Mouse (Mus musculus): Measurements from ENCODE around the gene C4b. TPM values are rescaled to one million over a fixed set of nuclear protein-coding genes. Genes with fewer than 3 reads are reported as not detected.

Gene C4b
- total and polyA plus RNA-seq, 3 experiments, result not detected

- TF ChIP-seq MAZ (IDR thresholded peaks at IDR 0.05; ENCODE audit: low read depth, low read length), result no peak
- TF ChIP-seq PAX5 (IDR thresholded peaks at IDR 0.05; ENCODE audit: low read length), result no peak
- DNase-seq (ENCODE audit: extremely low read depth), result no peak
- Histone ChIP-seq H3K9me3 (replicated peaks; ENCODE audit: low read length) (peaks cover 4% of the 10 kb centered on the region), H3K9ac (ENCODE audit: insufficient read depth, low read depth) (no peak overlapping the region), H3K36me3 (replicated peaks in 1 of 2; ENCODE audit: control insufficient read depth in 1 of 2, insufficient read depth in 1 of 2, low read length in 1 of 2) (no peaks in the 10 kb centered on the region), H3K79me2 (replicated peaks; ENCODE audit: control insufficient read depth, extremely low read depth, insufficient read depth, poor library complexity, severe bottlenecking) (no peaks in the 10 kb centered on the region), H3K27ac (ENCODE audit: insufficient read depth, low read depth) (no peak overlapping the region), H3K4me2 (ENCODE audit: insufficient read depth, low read depth, poor library complexity, severe bottlenecking) (no peak overlapping the region), H3K27me3 (replicated peaks) (peaks cover 87% of the 10 kb centered on the region), H3K4me1 (ENCODE audit: control insufficient read depth in 1 of 2, insufficient read depth in 2 of 2) (0 out of 4 replicates have a peak, but pooled peaks cover 0 to 2% of the 10 kb centered on the region in 2 experiments), H3K4me3 (replicated peaks in 1 of 3; ENCODE audit: low read depth in 2 of 3, low read length in 2 of 3, poor library complexity in 1 of 3) (no peak overlapping the region)
- in situ Hi-C loops (cut with MboI; ENCODE audit: low pct_ligation_motif_present, low pct_unique_long_range_greater_than_20kb, low sequenced_read_pairs), result no loop called here
- dilution Hi-C loops (cut with MboI; ENCODE audit: extremely low pct_ligation_motif_present, extremely low pct_unique_long_range_greater_than_20kb, low sequenced_read_pairs), result no loop called here
Measured at GRCm38 (mm10) chr17:34690458-34690857, 53.2 kb downstream of the C4b start.

DNA sequence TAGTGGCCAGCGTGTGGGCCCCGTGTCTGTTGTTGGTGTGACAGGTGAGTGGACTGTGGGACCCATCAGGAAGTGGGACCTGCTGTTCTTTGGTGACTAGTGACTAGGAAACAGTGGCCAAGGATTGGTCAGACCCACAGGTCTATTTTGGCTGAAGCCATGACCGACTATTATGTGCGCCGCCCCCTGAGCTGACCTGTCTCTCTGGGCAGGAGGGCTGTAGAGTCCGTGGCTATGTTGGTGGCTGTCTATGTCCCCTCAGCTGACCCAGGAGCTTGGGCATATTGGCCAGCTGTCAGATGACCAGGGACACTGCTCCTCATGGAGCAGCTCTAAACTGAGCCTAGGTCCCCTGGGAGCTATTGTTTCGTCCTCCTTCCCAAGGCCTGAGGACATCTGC is 54.8 kb downstream of the C4b start:
- Histone ChIP-seq H3K9ac (ENCODE audit: insufficient read depth, low read depth) (no peak overlapping the region), H3K4me1 (ENCODE audit: control insufficient read depth in 1 of 2, insufficient read depth in 2 of 2) (peaks cover 2 to 5% of the 10 kb centered on the region in 2 experiments; a peak in 2 of 4 replicates)

GRCm38 (mm10) chr17:34685120-34686110 is 58.3 kb downstream of the C4b start:
- no peaks in the 10 kb centered on the region for H3K36me3 ChIP-seq (replicated peaks in 1 of 2; ENCODE audit: control insufficient read depth in 1 of 2, insufficient read depth in 1 of 2, low read length in 1 of 2)
- peaks cover 5 to 19% of the 10 kb centered on the region in 2 experiments; a peak in 3 of 4 replicates for H3K4me1 ChIP-seq (ENCODE audit: control insufficient read depth in 1 of 2, insufficient read depth in 2 of 2)
- H3K4me3 ChIP-seq (replicated peaks in 1 of 3; ENCODE audit: low read depth in 2 of 3, low read length in 2 of 3, poor library complexity in 1 of 3), result no peak overlapping the region
- no peak overlapping the region for H3K4me2 ChIP-seq (ENCODE audit: insufficient read depth, low read depth, poor library complexity, severe bottlenecking)
- H3K9me3 ChIP-seq (replicated peaks; ENCODE audit: low read length), result peaks cover 4% of the 10 kb centered on the region
- dilution Hi-C loops (cut with MboI; ENCODE audit: extremely low pct_ligation_motif_present, extremely low pct_unique_long_range_greater_than_20kb, low sequenced_read_pairs), result no loop called here
- no peak overlapping the region for H3K9ac ChIP-seq (ENCODE audit: insufficient read depth, low read depth)
- in situ Hi-C loops (cut with MboI; ENCODE audit: low pct_ligation_motif_present, low pct_unique_long_range_greater_than_20kb, low sequenced_read_pairs), result no loop called here
- H3K79me2 ChIP-seq (replicated peaks; ENCODE audit: control insufficient read depth, extremely low read depth, insufficient read depth, poor library complexity, severe bottlenecking), result no peaks in the 10 kb centered on the region
- H3K27ac ChIP-seq (ENCODE audit: insufficient read depth, low read depth), result no peak overlapping the region
- no peak for DNase-seq (ENCODE audit: extremely low read depth)
- peaks cover 86% of the 10 kb centered on the region for H3K27me3 ChIP-seq (replicated peaks)
- TF ChIP-seq USF1 (IDR thresholded peaks at IDR 0.05; ENCODE audit: low read depth, low read length) (no peak), SIN3A (IDR thresholded peaks at IDR 0.05; ENCODE audit: low read length) (no peak), SMC3 (IDR thresholded peaks at IDR 0.05; ENCODE audit: low read depth, low read length) (no peak), MEF2A (IDR thresholded peaks at IDR 0.05; ENCODE audit: borderline replicate concordance, low read depth, low read length) (no peak), NELFE (IDR thresholded peaks at IDR 0.05; ENCODE audit: low read depth, low read length) (no peak), POLR2A (IDR thresholded peaks at IDR 0.05; ENCODE audit: low read depth, low read length) (no peak), MYC (IDR thresholded peaks at IDR 0.05; ENCODE audit: low read depth, low read length) (no peak), ETS1 (conservative IDR thresholded peaks at IDR 0.05; ENCODE audit: low read depth, low read length) (no peak), TCF12 (IDR thresholded peaks at IDR 0.05; ENCODE audit: low read depth, low read length) (no peak), MAX (IDR thresholded peaks at IDR 0.05; ENCODE audit: low read length) (no peak), PAX5 (IDR thresholded peaks at IDR 0.05; ENCODE audit: low read length) (no peak), POLR2AphosphoS2 (IDR thresholded peaks at IDR 0.05; ENCODE audit: low read depth, low read length) (no peak), CHD2 (IDR thresholded peaks at IDR 0.05; ENCODE audit: low read length) (no peak), USF2 (conservative IDR thresholded peaks at IDR 0.05; ENCODE audit: low read depth, low read length) (no peak), IRF4 (IDR thresholded peaks at IDR 0.05; ENCODE audit: low read depth, low read length) (no peak)

More for the DNA sequence above, 54.8 kb downstream of the C4b start:
- H3K27me3 ChIP-seq (replicated peaks), result peaks cover 88% of the 10 kb centered on the region
- TF ChIP-seq MAZ (IDR thresholded peaks at IDR 0.05; ENCODE audit: low read depth, low read length) (no peak), HCFC1 (IDR thresholded peaks at IDR 0.05; ENCODE audit: low read depth, low read length) (no peak), JUND (conservative IDR thresholded peaks at IDR 0.05; ENCODE audit: low read depth, low read length) (no peak), MEF2A (IDR thresholded peaks at IDR 0.05; ENCODE audit: borderline replicate concordance, low read depth, low read length) (no peak), NELFE (IDR thresholded peaks at IDR 0.05; ENCODE audit: low read depth, low read length) (no peak), ZC3H11A (IDR thresholded peaks at IDR 0.05; ENCODE audit: low read depth, low read length) (no peak), MAX (IDR thresholded peaks at IDR 0.05; ENCODE audit: low read length) (no peak), GABPA (IDR thresholded peaks at IDR 0.05; ENCODE audit: insufficient replicate concordance, low read depth, low read length) (no peak), MYC (IDR thresholded peaks at IDR 0.05; ENCODE audit: low read depth, low read length) (no peak)
- H3K36me3 ChIP-seq (replicated peaks in 1 of 2; ENCODE audit: control insufficient read depth in 1 of 2, insufficient read depth in 1 of 2, low read length in 1 of 2), result no peaks in the 10 kb centered on the region
- no peak overlapping the region for H3K27ac ChIP-seq (ENCODE audit: insufficient read depth, low read depth)
- H3K79me2 ChIP-seq (replicated peaks; ENCODE audit: control insufficient read depth, extremely low read depth, insufficient read depth, poor library complexity, severe bottlenecking), result no peaks in the 10 kb centered on the region
- dilution Hi-C loops (cut with MboI; ENCODE audit: extremely low pct_ligation_motif_present, extremely low pct_unique_long_range_greater_than_20kb, low sequenced_read_pairs) (no loop called here), in situ Hi-C loops (cut with MboI; ENCODE audit: low pct_ligation_motif_present, low pct_unique_long_range_greater_than_20kb, low sequenced_read_pairs) (no loop called here)
- peaks cover 4% of the 10 kb centered on the region for H3K9me3 ChIP-seq (replicated peaks; ENCODE audit: low read length)
- H3K4me2 ChIP-seq (ENCODE audit: insufficient read depth, low read depth, poor library complexity, severe bottlenecking), result no peak overlapping the region
- H3K4me3 ChIP-seq (replicated peaks in 1 of 3; ENCODE audit: low read depth in 2 of 3, low read length in 2 of 3, poor library complexity in 1 of 3), result no peak overlapping the region
- DNase-seq (ENCODE audit: extremely low read depth), result no peak

Measured in CH12.LX (cell line).